Mouse (Mus musculus): Measurements from ENCODE around the gene Ttll5.

DNA sequence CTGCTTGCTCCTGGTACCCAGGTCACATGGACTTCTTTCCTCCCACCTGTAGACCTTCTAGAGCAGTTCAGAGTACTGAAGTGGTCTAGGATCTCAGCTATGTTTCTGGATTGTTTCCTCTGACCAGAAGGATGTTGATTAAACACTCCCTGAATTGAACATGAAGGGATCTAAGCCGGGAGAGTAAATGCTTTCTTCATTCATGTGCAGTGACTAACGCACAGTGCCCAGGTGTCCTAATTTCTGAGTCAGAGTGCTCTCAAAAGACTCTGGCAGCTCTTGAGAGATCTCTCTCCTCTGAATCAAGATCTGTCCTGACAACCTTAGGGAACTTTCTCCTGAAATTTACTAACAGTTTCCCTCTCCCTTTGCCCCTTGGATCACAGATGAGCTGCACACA lies 187.7 kb downstream of the Ttll5 start:
- no peak for TF ChIP-seq GATA1 (IDR thresholded peaks at IDR 0.05; ENCODE audit: borderline replicate concordance, low read length)
- no peak for TF ChIP-seq FLI1 (IDR thresholded peaks at IDR 0.05; ENCODE audit: low read length)
